Mouse (Mus musculus) midbrain, embryonic 14.5 days (tissue): ENCODE measurements around the gene Spata31d1b. TPM values are rescaled to one million over a fixed set of nuclear protein-coding genes. Genes with fewer than 3 reads are reported as not detected.
"Not testable (repeated sequence)": the region's sequence is repeated elsewhere in the genome, so short reads cannot be mapped to it uniquely, and the experiment has no call there.

Source experiments
- ATAC-seq: fragments of 200-750 bp; cut with Nextera tagmentation; 2 replicates; pipeline ENCODE4 v1.8.0; 2017; ENCODE audit warnings: moderate number of reproducible peaks, moderate library complexity; ENCODE audit not compliant: low FRiP score, low TSS enrichment
- DNase-seq: peaks from one replicate; pipeline ENCODE4 v3.0.0-alpha.2; 2015
- H3K27ac ChIP-seq: fragments of 300-500 bp; sonication (generic); replicated peaks from 2 replicates; pipeline ENCODE4 v1.5.1; 2014; ENCODE audit warnings: mild to moderate bottlenecking, low read depth, low read length, moderate library complexity
- H3K27me3 ChIP-seq: fragments of 300-500 bp; sonication (generic); 2 replicates; pipeline ENCODE4 v1.6.1; 2014; ENCODE audit warnings: low read length, control low read depth, mixed read lengths; ENCODE audit not compliant: control insufficient read depth, insufficient read depth
- H3K36me3 ChIP-seq: fragments of 300-500 bp; sonication (generic); 2 replicates; pipeline ENCODE4 v1.6.1; 2014; ENCODE audit warnings: low read length, control low read depth; ENCODE audit not compliant: control insufficient read depth, insufficient read depth
- H3K4me1 ChIP-seq: fragments of 300-500 bp; sonication (generic); 2 replicates; pipeline ENCODE4 v1.6.1; 2014; ENCODE audit warnings: mild to moderate bottlenecking, antibody characterized with exemption, low read length, control low read depth; ENCODE audit not compliant: control insufficient read depth, insufficient read depth
- H3K4me2 ChIP-seq: fragments of 300-500 bp; sonication (generic); 2 replicates; pipeline ENCODE4 v1.6.1; 2014; ENCODE audit warnings: mild to moderate bottlenecking, low read length, moderate library complexity
- H3K4me3 ChIP-seq: fragments of 300-500 bp; sonication (generic); replicated peaks from 2 replicates; pipeline ENCODE4 v1.5.1; 2014; ENCODE audit warnings: low read depth, low read length
- H3K9ac ChIP-seq: fragments of 300-500 bp; sonication (generic); replicated peaks from 2 replicates; pipeline ENCODE4 v1.6.1; 2014; ENCODE audit warnings: mild to moderate bottlenecking, low read length, moderate library complexity
- H3K9me3 ChIP-seq: fragments of 300-500 bp; sonication (generic); 2 replicates; pipeline ENCODE4 v1.6.1; 2016; ENCODE audit warnings: low read length, control low read depth, mixed read lengths; ENCODE audit not compliant: control insufficient read depth
- WGBS: fragments of 180-500 bp; shearing (Covaris S2); extraction: QIAGEN DNeasy Blood & Tissue Kit; methylation state at CpG from one replicate; pipeline ENCODE4 v1.1.7; 2014; 5-methylcytosine and 5-hydroxymethylcytosine counted together
- polyA plus RNA-seq: library from polyadenylated mRNA; unstranded; fragments of >200 nt; fragmentation: Nextera tagmentation; extraction: Ambion mirVana; gene quantifications from 2 replicates; pipeline ENCODE4 v1.2.1, GENCODE M21; 2014

Spata31d1b gene
- polyA plus RNA-seq, 1 experiment from 2014 or later: not detected

DNA sequence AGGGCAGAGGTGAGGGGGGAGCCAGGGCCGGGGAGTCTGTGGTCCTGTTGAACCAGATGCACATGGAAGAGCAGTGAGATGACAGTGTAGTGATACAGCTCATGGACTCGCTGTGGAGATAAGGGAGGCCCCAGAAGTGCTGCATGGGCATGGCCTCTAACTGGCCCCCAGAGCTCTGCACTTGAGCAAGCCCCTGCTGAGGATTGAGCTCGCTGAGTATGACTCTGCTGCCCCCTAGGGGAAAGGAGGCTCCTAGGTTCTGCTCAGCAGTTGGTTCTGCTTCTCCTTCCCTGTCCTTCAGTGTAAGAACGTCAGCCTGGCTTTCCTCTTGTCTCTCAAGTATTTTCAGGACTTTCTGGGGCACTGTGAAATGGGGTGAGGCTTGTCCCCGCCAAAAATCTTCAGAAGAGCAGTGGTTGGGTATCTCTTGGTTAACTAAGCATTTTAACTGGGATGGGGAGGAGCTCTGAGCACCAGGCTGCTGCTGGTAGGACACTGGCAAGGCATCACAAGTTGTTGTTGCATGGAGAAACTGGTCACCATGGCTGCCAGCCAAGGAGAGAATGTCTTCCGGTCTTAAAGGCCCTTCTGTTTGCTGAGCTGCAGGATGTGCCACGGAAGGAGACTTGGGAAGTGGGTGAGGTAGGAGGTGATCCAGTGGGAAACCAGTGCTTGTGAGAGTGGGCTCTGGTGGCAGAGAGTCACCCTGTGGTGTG lies 16.5 kb downstream of the Spata31d1b start:
- peak; percentile 93 for DNase-seq
- Histone ChIP-seq H3K27ac (no peak overlapping the region), H3K36me3 (no peaks in the 10 kb centered on the region), H3K4me2 (no peak overlapping the region), H3K4me3 (no peak overlapping the region), H3K4me1 (no peaks in the 10 kb centered on the region), H3K27me3 (no peaks in the 10 kb centered on the region), H3K9me3 (no peaks in the 10 kb centered on the region), H3K9ac (no peak overlapping the region)
- 28% methylated on average over 7 of the region's 7 CpGs for WGBS
- peak; percentile 80 for ATAC-seq

DNA sequence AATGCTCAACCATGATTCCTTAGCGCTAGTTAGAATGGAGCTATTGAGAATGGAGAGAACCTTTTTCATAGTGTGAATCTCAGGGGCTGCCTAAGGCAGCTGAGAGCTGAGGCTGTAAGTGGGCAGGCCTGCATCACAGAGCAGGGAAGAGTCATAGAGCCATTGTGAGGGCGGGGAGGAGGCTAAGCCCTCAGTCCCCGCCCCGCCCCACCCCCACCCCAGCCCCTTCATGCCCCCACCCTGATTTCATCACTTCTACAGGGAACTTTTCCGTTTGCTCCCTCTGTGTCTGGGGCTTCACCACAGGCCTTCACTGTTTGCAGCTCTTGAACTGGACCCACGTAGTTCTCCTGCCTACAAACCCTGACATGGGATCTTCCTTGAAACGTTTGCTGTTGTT lies 19.6 kb downstream of the Spata31d1b start, which contains the start of gene Spata31d1d:
Spata31d1d (minus strand) TSS at position 101 of the 400 bp plus-strand sequence.
- Histone ChIP-seq H3K27ac (no peak within 1 kb of the TSS), H3K9ac (no peak within 1 kb of the TSS), H3K4me3 (no peak within 1 kb of the TSS), H3K9me3 (no peaks in the 10 kb centered on the region), H3K27me3 (no peaks in the 10 kb centered on the region), H3K4me1 (no peaks in the 10 kb centered on the region), H3K4me2 (no peak within 1 kb of the TSS), H3K36me3 (no peaks in the 10 kb centered on the region)
- no peak for ATAC-seq
- no peak for DNase-seq
- 46% methylated on average over 7 of the region's 7 CpGs for WGBS

DNA sequence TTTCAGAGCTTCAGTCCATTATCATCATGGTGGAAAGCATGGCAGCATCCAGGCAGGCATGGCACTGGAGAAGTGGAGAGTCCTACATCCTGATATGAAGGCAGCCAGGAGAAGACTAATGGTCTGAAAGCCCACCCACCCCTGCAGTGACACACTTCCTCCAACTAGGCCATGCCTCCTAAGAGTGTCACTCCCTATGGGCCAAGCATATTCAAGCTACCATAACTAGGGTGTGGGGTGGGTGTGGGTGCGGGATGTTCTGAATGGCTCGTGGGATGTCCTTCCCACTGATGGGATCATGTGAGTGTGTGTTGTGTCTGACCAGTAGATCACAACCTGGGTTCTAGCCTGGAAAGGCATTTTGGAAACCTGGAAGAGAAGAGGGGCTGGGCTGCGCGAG lies 21.9 kb downstream of the Spata31d1b start:
- Histone ChIP-seq H3K9ac (no peak overlapping the region), H3K4me3 (no peak overlapping the region), H3K36me3 (no peaks in the 10 kb centered on the region), H3K4me1 (no peaks in the 10 kb centered on the region), H3K27me3 (no peaks in the 10 kb centered on the region), H3K9me3 (no peaks in the 10 kb centered on the region), H3K27ac (no peak overlapping the region), H3K4me2 (no peak overlapping the region)
- ATAC-seq (no peak), DNase-seq (no peak)
- 89% methylated on average over 2 of the region's 4 CpGs for WGBS

DNA sequence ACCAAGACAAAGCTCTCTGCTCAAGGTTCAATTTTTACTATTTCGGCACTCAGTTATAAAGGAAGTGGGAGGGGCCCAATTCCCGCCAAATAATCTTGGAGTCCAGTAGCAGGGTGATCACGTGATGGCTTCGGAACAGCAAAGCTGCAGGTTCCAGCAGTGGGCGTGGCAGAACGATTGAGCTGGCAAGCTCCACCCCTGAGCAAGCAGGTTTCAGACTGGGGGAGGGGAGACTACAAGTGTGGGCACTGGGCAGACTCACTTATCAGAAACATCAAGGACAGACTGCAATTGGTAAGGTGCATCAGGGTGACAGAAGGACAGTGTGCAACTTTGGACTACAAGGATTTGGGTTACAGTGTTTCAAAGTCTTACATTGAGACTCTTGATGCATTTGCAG lies 22.3 kb downstream of the Spata31d1b start:
- 41% methylated on average over 6 of the region's 6 CpGs for WGBS
- H3K4me2 ChIP-seq, DNase-seq, H3K4me1 ChIP-seq, H3K9ac ChIP-seq, H3K27me3 ChIP-seq, H3K9me3 ChIP-seq, H3K4me3 ChIP-seq, H3K27ac ChIP-seq, ATAC-seq, H3K36me3 ChIP-seq: not testable (repeated sequence)

DNA sequence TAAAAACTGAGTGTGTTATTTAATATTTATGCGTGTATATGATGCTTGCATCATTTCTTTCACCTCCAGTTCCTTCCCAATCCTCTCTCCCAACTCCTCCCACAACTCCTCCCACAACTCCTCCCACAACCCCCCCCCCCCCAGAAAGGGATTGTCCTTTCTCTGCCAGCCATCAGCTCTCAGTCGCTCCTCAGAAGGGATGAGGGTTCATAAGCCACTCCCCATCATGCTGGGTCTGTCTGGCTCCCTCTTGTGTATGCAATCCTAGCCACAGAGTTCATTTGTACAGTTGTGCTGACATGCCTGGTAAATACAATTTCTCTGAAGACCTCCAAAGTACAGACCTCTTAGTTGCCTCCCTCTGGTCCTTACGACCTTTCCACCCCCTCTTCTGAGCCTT lies 23.1 kb downstream of the Spata31d1b start:
- no peaks in the 10 kb centered on the region for H3K9me3 ChIP-seq
- no peak overlapping the region for H3K4me3 ChIP-seq
- ATAC-seq: no peak
- no peak overlapping the region for H3K4me2 ChIP-seq
- no peak overlapping the region for H3K9ac ChIP-seq
- 30% methylated on average over 3 of the region's 3 CpGs for WGBS
- DNase-seq: peak; percentile 41
- no peaks in the 10 kb centered on the region for H3K27me3 ChIP-seq
- H3K36me3 ChIP-seq: no peaks in the 10 kb centered on the region
- H3K27ac ChIP-seq: no peak overlapping the region
- H3K4me1 ChIP-seq: no peaks in the 10 kb centered on the region

DNA sequence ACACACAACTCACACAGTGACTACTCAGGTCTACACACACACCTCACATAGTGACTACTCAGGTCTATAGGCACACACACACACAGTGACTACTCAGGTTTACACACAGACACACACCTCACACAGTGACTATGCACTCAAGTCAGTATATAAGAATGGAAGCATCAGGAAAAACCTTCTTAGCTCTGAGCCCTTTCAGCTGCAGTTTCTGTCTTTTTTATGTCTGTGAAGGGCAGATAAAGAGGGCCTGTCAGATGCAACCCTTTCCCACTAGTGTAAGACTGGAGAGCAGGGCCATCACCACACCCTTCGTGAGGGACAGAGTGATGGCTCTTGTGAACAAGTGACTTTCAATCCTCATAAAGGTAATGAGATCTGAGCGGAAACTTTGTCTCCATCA lies 26.4 kb downstream of the Spata31d1b start:
- WGBS: 84% methylated on average over 2 of the region's 2 CpGs
- no peak for ATAC-seq
- Histone ChIP-seq H3K27me3 (no peaks in the 10 kb centered on the region), H3K4me2 (no peak overlapping the region), H3K4me1 (no peaks in the 10 kb centered on the region), H3K27ac (no peak overlapping the region), H3K36me3 (no peaks in the 10 kb centered on the region), H3K9me3 (no peaks in the 10 kb centered on the region), H3K4me3 (no peak overlapping the region), H3K9ac (no peak overlapping the region)
- DNase-seq: no peak

DNA sequence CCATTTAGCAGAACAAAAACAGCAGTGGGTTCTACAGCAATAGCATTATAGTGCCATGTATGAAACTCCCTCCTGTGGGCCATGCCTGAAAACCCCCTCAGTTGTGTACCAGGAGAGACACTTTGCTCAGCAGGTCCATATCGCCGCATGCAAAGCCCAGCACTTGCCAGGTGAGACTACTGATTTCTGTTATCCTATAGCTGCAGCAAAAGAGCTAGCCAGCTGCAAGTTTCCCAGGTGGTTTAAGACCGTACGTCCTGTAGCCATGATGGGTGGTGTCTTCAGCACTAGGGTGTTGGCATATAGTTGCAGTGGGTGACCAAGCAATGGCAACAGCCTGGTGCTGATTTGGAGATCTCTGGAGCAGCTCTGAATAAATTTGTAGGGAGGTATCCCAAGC lies 27.3 kb downstream of the Spata31d1b start:
- WGBS: 92% methylated on average over 4 of the region's 4 CpGs
- Histone ChIP-seq H3K27me3 (no peaks in the 10 kb centered on the region), H3K9ac (no peak overlapping the region), H3K9me3 (no peaks in the 10 kb centered on the region), H3K4me3 (no peak overlapping the region), H3K4me2 (no peak overlapping the region), H3K27ac (no peak overlapping the region), H3K4me1 (no peaks in the 10 kb centered on the region), H3K36me3 (no peaks in the 10 kb centered on the region)
- no peak for ATAC-seq
- DNase-seq: no peak

DNA sequence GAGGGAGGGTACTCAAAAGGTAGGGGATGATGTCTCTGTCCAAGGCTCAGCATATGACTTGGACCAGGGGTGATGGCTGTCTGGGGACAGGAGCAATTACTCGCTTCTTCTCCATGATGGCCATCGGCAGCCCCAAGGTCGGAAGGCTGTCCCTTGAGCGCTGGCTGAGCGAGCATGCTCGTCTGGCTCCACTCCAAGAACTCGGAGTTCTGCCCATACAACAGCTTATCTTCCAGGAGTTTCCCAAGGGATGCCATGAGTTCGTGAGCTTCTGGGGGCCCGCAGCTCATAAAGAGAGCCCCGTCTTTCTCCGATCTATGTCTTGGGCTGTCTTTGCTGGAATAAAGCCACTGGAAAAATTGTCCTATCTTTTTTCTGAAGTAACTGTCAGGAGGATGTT lies 29.0 kb downstream of the Spata31d1b start:
- Histone ChIP-seq H3K27me3 (no peaks in the 10 kb centered on the region), H3K9me3 (no peaks in the 10 kb centered on the region), H3K4me2 (no peak overlapping the region), H3K9ac (no peak overlapping the region), H3K4me3 (no peak overlapping the region), H3K4me1 (no peaks in the 10 kb centered on the region), H3K36me3 (no peaks in the 10 kb centered on the region), H3K27ac (no peak overlapping the region)
- no peak for DNase-seq
- 95% methylated on average over 11 of the region's 11 CpGs for WGBS
- ATAC-seq: no peak

DNA sequence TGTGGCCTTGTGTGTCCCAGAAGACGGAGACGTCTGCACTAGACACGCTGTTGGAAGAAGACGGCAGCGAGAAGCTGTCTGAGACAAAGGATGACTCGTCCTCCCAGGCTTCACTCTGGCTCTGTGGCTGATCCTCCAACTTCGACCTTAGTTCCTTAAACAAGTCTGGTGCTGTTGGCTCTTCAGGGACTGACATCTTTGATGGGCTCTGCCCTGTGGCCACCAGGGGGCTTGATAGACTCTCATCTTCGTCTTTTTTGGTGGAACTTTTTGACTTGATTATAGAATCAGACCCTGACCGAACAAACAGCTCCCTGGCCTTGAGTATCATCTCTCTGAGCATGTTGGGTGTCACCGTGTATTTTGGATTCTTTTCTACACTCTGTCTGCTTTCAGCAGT lies 29.6 kb downstream of the Spata31d1b start:
- WGBS: 77% methylated on average over 10 of the region's 10 CpGs
- no peak overlapping the region for H3K4me2 ChIP-seq
- H3K4me1 ChIP-seq: no peaks in the 10 kb centered on the region
- H3K9ac ChIP-seq: no peak overlapping the region
- H3K36me3 ChIP-seq: no peaks in the 10 kb centered on the region
- no peak for ATAC-seq
- H3K27ac ChIP-seq: no peak overlapping the region
- no peaks in the 10 kb centered on the region for H3K27me3 ChIP-seq
- no peak overlapping the region for H3K4me3 ChIP-seq
- H3K9me3 ChIP-seq: no peaks in the 10 kb centered on the region
- DNase-seq: no peak
